Mouse (Mus musculus): Measurements from ENCODE around the gene Ier2. TPM values are rescaled to one million over a fixed set of nuclear protein-coding genes. Genes with fewer than 3 reads are reported as not detected.

Ier2 gene
- total RNA-seq (2012; rRNA removed): 49.3 and 49.7 TPM in 2 replicates

- Histone ChIP-seq H3K4me3 (ENCODE audit: insufficient read depth in 1 of 2, low read depth in 1 of 2, low read length in 2 of 2, poor library complexity in 1 of 2, severe bottlenecking in 1 of 2) (peak within 1 kb of the TSS; percentile 76 to 89), H3K36me3 (ENCODE audit: control insufficient read depth, insufficient read depth, low read length, poor library complexity, severe bottlenecking) (peaks cover 9% of the 10 kb centered on the region), H3K9me3 (ENCODE audit: control insufficient read depth, insufficient read depth, low read depth, low read length) (no peaks in the 10 kb centered on the region), H3K9ac (ENCODE audit: insufficient read depth, low read depth, low read length, poor library complexity, severe bottlenecking) (peak within 1 kb of the TSS; percentile 92), H3K4me1 (ENCODE audit: control insufficient read depth in 2 of 2, insufficient read depth in 2 of 2, low read length in 2 of 2, poor library complexity in 1 of 2) (peaks cover 5 to 10% of the 10 kb centered on the region in 2 experiments; a peak in 2 of 4 replicates), H3K27ac (ENCODE audit: insufficient read depth, low read depth, low read length, poor library complexity, severe bottlenecking) (peak within 1 kb of the TSS; percentile 93)
- DNase-seq (ENCODE audit: low read depth, low spot score): no peak
- peak; percentile 74; the same call in 1 of the 2 replicates for TF ChIP-seq HCFC1 (IDR thresholded peaks at IDR 0.05; ENCODE audit: borderline replicate concordance, insufficient read depth, low read length)
- TF ChIP-seq ZC3H11A (IDR thresholded peaks at IDR 0.05; ENCODE audit: borderline replicate concordance, low read depth, low read length): no peak
- in situ Hi-C loops (cut with MboI; ENCODE audit: low sequenced_read_pairs in 2 of 2, unreplicated experiment in 2 of 2): no loop called here
These were observed at the start of gene Ier2 for GRCm38 (mm10) chr8:84662581-84663065. TSS of gene Ier2 (minus strand) at chr8:84662852.

GRCm38 (mm10) chr8:84711933-84712758 is 49.5 kb upstream of the Ier2 start:
- Histone ChIP-seq H3K36me3 (ENCODE audit: control insufficient read depth, insufficient read depth, low read length, poor library complexity, severe bottlenecking) (no peaks in the 10 kb centered on the region), H3K27ac (ENCODE audit: insufficient read depth, low read depth, low read length, poor library complexity, severe bottlenecking) (no peak overlapping the region), H3K9me3 (ENCODE audit: control insufficient read depth, insufficient read depth, low read depth, low read length) (no peaks in the 10 kb centered on the region), H3K4me1 (ENCODE audit: control insufficient read depth in 2 of 2, insufficient read depth in 2 of 2, low read length in 2 of 2, poor library complexity in 1 of 2) (peaks cover 1 to 20% of the 10 kb centered on the region in 2 experiments; a peak in 2 of 4 replicates), H3K4me3 (ENCODE audit: insufficient read depth in 1 of 2, low read depth in 1 of 2, low read length in 2 of 2, poor library complexity in 1 of 2, severe bottlenecking in 1 of 2) (no peak overlapping the region; a peak in 1 of 4 replicates), H3K9ac (ENCODE audit: insufficient read depth, low read depth, low read length, poor library complexity, severe bottlenecking) (no peak overlapping the region)
- TF ChIP-seq ZNF384 (IDR thresholded peaks at IDR 0.05; ENCODE audit: low read depth, low read length) (no peak), CHD2 (IDR thresholded peaks at IDR 0.05; ENCODE audit: low read depth, low read length) (no peak), ZC3H11A (IDR thresholded peaks at IDR 0.05; ENCODE audit: borderline replicate concordance, low read depth, low read length) (no peak), MAFK (IDR thresholded peaks at IDR 0.05; ENCODE audit: insufficient read depth, low read depth, low read length) (no peak), HCFC1 (IDR thresholded peaks at IDR 0.05; ENCODE audit: borderline replicate concordance, insufficient read depth, low read length) (no peak)
- in situ Hi-C loops (cut with MboI; ENCODE audit: low sequenced_read_pairs in 2 of 2, unreplicated experiment in 2 of 2): no loop called here
- DNase-seq (ENCODE audit: low read depth, low spot score): no peak

GRCm38 (mm10) chr8:84711312-84711711 is 48.7 kb upstream of the Ier2 start:
- in situ Hi-C loops (cut with MboI; ENCODE audit: low sequenced_read_pairs in 2 of 2, unreplicated experiment in 2 of 2): no loop called here
- Histone ChIP-seq H3K9me3 (ENCODE audit: control insufficient read depth, insufficient read depth, low read depth, low read length) (no peaks in the 10 kb centered on the region), H3K36me3 (ENCODE audit: control insufficient read depth, insufficient read depth, low read length, poor library complexity, severe bottlenecking) (no peaks in the 10 kb centered on the region), H3K4me1 (ENCODE audit: control insufficient read depth in 2 of 2, insufficient read depth in 2 of 2, low read length in 2 of 2, poor library complexity in 1 of 2) (peaks cover 1 to 28% of the 10 kb centered on the region in 2 experiments; a peak in 2 of 4 replicates), H3K4me3 (ENCODE audit: insufficient read depth in 1 of 2, low read depth in 1 of 2, low read length in 2 of 2, poor library complexity in 1 of 2, severe bottlenecking in 1 of 2) (no peak overlapping the region), H3K27ac (ENCODE audit: insufficient read depth, low read depth, low read length, poor library complexity, severe bottlenecking) (no peak overlapping the region), H3K9ac (ENCODE audit: insufficient read depth, low read depth, low read length, poor library complexity, severe bottlenecking) (no peak overlapping the region)
- DNase-seq (ENCODE audit: low read depth, low spot score): no peak
- TF ChIP-seq ZNF384 (IDR thresholded peaks at IDR 0.05; ENCODE audit: low read depth, low read length) (no peak), MAFK (IDR thresholded peaks at IDR 0.05; ENCODE audit: insufficient read depth, low read depth, low read length) (no peak), ZC3H11A (IDR thresholded peaks at IDR 0.05; ENCODE audit: borderline replicate concordance, low read depth, low read length) (no peak), CHD2 (IDR thresholded peaks at IDR 0.05; ENCODE audit: low read depth, low read length) (no peak), HCFC1 (IDR thresholded peaks at IDR 0.05; ENCODE audit: borderline replicate concordance, insufficient read depth, low read length) (no peak)

- TF ChIP-seq ZC3H11A (IDR thresholded peaks at IDR 0.05; ENCODE audit: borderline replicate concordance, low read depth, low read length) (no peak), CHD2 (IDR thresholded peaks at IDR 0.05; ENCODE audit: low read depth, low read length) (no peak), ZNF384 (IDR thresholded peaks at IDR 0.05; ENCODE audit: low read depth, low read length) (no peak), MAFK (IDR thresholded peaks at IDR 0.05; ENCODE audit: insufficient read depth, low read depth, low read length) (no peak), HCFC1 (IDR thresholded peaks at IDR 0.05; ENCODE audit: borderline replicate concordance, insufficient read depth, low read length) (no peak)
- Histone ChIP-seq H3K9me3 (ENCODE audit: control insufficient read depth, insufficient read depth, low read depth, low read length) (no peaks in the 10 kb centered on the region), H3K4me3 (ENCODE audit: insufficient read depth in 1 of 2, low read depth in 1 of 2, low read length in 2 of 2, poor library complexity in 1 of 2, severe bottlenecking in 1 of 2) (no peak overlapping the region), H3K9ac (ENCODE audit: insufficient read depth, low read depth, low read length, poor library complexity, severe bottlenecking) (no peak overlapping the region), H3K27ac (ENCODE audit: insufficient read depth, low read depth, low read length, poor library complexity, severe bottlenecking) (no peak overlapping the region), H3K4me1 (ENCODE audit: control insufficient read depth in 2 of 2, insufficient read depth in 2 of 2, low read length in 2 of 2, poor library complexity in 1 of 2) (peaks cover 1 to 35% of the 10 kb centered on the region in 2 experiments; a peak in 2 of 4 replicates), H3K36me3 (ENCODE audit: control insufficient read depth, insufficient read depth, low read length, poor library complexity, severe bottlenecking) (no peaks in the 10 kb centered on the region)
- DNase-seq (ENCODE audit: low read depth, low spot score): no peak
- in situ Hi-C loops (cut with MboI; ENCODE audit: low sequenced_read_pairs in 2 of 2, unreplicated experiment in 2 of 2): loop anchor here in 1 of 2 experiments (10.0 kb wide), 2 partner anchors 65 to 105 kb away; no protein-coding TSS in a partner anchor
These were observed 47.3 kb upstream of the Ier2 start for GRCm38 (mm10) chr8:84709931-84710330.

Data from ES-E14 (cell line).